In the genomic region with DNA sequence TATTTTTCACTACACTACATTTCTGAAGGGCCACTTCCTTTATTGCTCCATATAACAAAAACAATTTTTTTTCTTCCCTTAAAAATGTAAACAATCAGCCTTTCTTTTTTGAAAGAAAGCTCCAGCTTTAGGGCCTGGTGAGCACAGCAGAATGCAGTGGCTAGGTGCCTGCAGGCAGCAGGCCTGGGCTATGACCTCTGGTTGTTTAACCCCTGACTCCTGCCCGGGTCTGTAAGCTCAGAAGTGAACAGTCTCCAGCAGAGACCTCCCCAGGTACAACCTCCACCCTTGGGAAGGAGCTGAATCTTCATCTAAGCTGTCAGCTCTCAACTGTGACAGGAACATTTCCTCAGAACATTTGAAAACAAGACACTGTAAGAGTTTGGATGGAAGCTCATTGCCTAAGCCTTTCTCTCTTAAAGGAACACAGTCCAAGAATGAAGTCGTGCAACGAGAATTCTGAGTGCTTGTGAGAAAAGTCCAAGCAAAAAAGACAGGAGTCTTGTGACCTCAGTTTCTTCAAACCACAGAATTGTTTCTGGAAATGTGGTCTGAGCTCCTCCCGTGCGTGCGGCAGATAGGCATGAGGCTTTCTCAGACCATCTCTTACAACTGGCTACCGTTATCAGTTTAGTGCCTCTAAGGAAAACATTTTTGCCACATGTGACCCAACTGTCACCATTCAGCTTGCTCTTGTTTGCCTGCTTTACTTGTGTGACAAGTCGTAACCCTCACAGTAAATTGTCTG, we compare ENCODE assay signal across 16 mouse cellular contexts. TPM values are rescaled to one million over a fixed set of nuclear protein-coding genes. Genes with fewer than 3 reads are reported as not detected.
DNase-seq lines count a peak whose midpoint lies in the region; ATAC-seq and TF ChIP-seq lines count a peak whose summit lies in the region.
"Had no signal": no experiment of that assay in that cellular context is flagged by ENCODE, and none has a peak within 500 bp of the region (broad histone marks: within the 10 kb centered on the region; RNA-seq: fewer than 3 reads in every experiment).

No protein-coding gene starts in this region.

- H3K36me3 ChIP-seq in liver, postnatal 0 days (replicated peaks; ENCODE audit: insufficient read depth, low read length), result no peaks in the 10 kb centered on the region
- no peaks in the 10 kb centered on the region for H3K36me3 ChIP-seq in forebrain, embryonic 10.5 days (replicated peaks)
- H3K36me3 ChIP-seq: forebrain, embryonic 12.5 days; heart, embryonic 15.5 days; hindbrain, embryonic 12.5 days; intestine, embryonic 15.5 days; limb, embryonic 15.5 days; neural tube, embryonic 13.5 days had no signal

- no peaks in the 10 kb centered on the region; the same call in 1 of the 2 replicates for H3K4me1 ChIP-seq in liver, postnatal 0 days (ENCODE audit: insufficient read depth)
- no peaks in the 10 kb centered on the region for H3K4me1 ChIP-seq in forebrain, embryonic 10.5 days
- H3K4me1 ChIP-seq: forebrain, embryonic 12.5 days; heart, embryonic 15.5 days; hindbrain, embryonic 12.5 days; intestine, embryonic 15.5 days; limb, embryonic 15.5 days; neural tube, embryonic 13.5 days had no signal

- TF ChIP-seq EP300 in liver, postnatal 0 days (IDR thresholded peaks at IDR 0.05; ENCODE audit: low read depth), result peak; percentile 84

- 0 out of 2 replicates have a peak overlapping the region, but pooled peaks have one; percentile 32 for H3K27ac ChIP-seq in liver, postnatal 0 days (ENCODE audit: low read depth)
- H3K27ac ChIP-seq in forebrain, embryonic 10.5 days, result no peak overlapping the region
- H3K27ac ChIP-seq: forebrain, embryonic 12.5 days; heart, embryonic 15.5 days; hindbrain, embryonic 12.5 days; intestine, embryonic 15.5 days; kidney, postnatal 0 days; limb, embryonic 15.5 days; neural tube, embryonic 13.5 days had no signal

- H3K4me2 ChIP-seq in liver, postnatal 0 days (ENCODE audit: low read depth, low read length), result no peak overlapping the region
- H3K4me2 ChIP-seq: forebrain, embryonic 12.5 days; heart, embryonic 15.5 days; hindbrain, embryonic 12.5 days; intestine, embryonic 15.5 days; limb, embryonic 15.5 days; neural tube, embryonic 13.5 days had no signal

- no peaks in the 10 kb centered on the region for H3K9me3 ChIP-seq in liver, postnatal 0 days (ENCODE audit: low read length)
- no peaks in the 10 kb centered on the region; the same call in 1 of the 2 replicates for H3K9me3 ChIP-seq in forebrain, embryonic 10.5 days
- H3K9me3 ChIP-seq: forebrain, embryonic 12.5 days; heart, embryonic 15.5 days; hindbrain, embryonic 12.5 days; intestine, embryonic 15.5 days; limb, embryonic 15.5 days; neural tube, embryonic 13.5 days had no signal

- TF ChIP-seq CTCF in liver, postnatal 0 days (IDR thresholded peaks at IDR 0.05; ENCODE audit: low read depth), result no peak

- DNase-seq in embryo, embryonic 10.5 days (ENCODE audit: low spot score), result peak; percentile 8
- no peak for DNase-seq in embryo, embryonic 9.5 days (ENCODE audit: extremely low spot score)
- DNase-seq in MEL-GATA-1-ER (ENCODE audit: extremely low read depth, low read depth), result peak; percentile 85
- DNase-seq in liver, postnatal 0 days, result no peak
- DNase-seq in kidney, postnatal 10 days, result no peak
- DNase-seq in forebrain, embryonic 10.5 days (ENCODE audit: extremely low spot score, low spot score), result no peak
- DNase-seq in frontal cortex, adult 2 months (ENCODE audit: extremely low spot score in 1 of 2, low spot score in 1 of 2), result no peak

- H3K9ac ChIP-seq in liver, postnatal 0 days (replicated peaks), result no peak overlapping the region
- H3K9ac ChIP-seq: forebrain, embryonic 12.5 days; heart, embryonic 15.5 days; hindbrain, embryonic 12.5 days; intestine, embryonic 15.5 days; limb, embryonic 15.5 days; neural tube, embryonic 13.5 days had no signal

- H3K27me3 ChIP-seq in liver, postnatal 0 days (ENCODE audit: insufficient read depth, low read length), result no peaks in the 10 kb centered on the region
- no peaks in the 10 kb centered on the region for H3K27me3 ChIP-seq in forebrain, embryonic 10.5 days (ENCODE audit: poor library complexity, severe bottlenecking)
- H3K27me3 ChIP-seq: forebrain, embryonic 12.5 days; heart, embryonic 15.5 days; hindbrain, embryonic 12.5 days; intestine, embryonic 15.5 days; limb, embryonic 15.5 days; neural tube, embryonic 13.5 days had no signal

- H3K4me3 ChIP-seq in liver, postnatal 0 days (ENCODE audit: low read depth, low read length), result no peak overlapping the region
- H3K4me3 ChIP-seq in forebrain, embryonic 10.5 days, result no peak overlapping the region
- H3K4me3 ChIP-seq: forebrain, embryonic 12.5 days; heart, embryonic 15.5 days; hindbrain, embryonic 12.5 days; intestine, embryonic 15.5 days; limb, embryonic 15.5 days; neural tube, embryonic 13.5 days had no signal

- 46% methylated on average over 8 of the region's 8 CpGs for WGBS in liver, postnatal 0 days (ENCODE audit: insufficient replicate concordance)
- 72% methylated on average over 8 of the region's 8 CpGs for WGBS in forebrain, embryonic 10.5 days

- ATAC-seq in erythroblast, adult 5-6 weeks (replicated peaks; ENCODE audit: low FRiP score, poor library complexity, severe bottlenecking), result peak; percentile 60; the same call in 1 of the 2 replicates
- peak; percentile 47 for ATAC-seq in liver, postnatal 0 days
- ATAC-seq: intestine, embryonic 15.5 days had no signal

RNA-seq across cellular contexts. Expression of gene Bbs12, which starts 8.8 kb away (rescaled TPM):
- 0.77 TPM in 1 of 2 replicates, not detected in the other for total RNA-seq in erythroblast, adult 5-6 weeks (2015; ENCODE audit: low replicate concordance)
- total RNA-seq in erythroblast, adult 5-6 weeks (2017; ENCODE audit: low replicate concordance), result 0.56 and 0.68 TPM in 2 replicates
- 1.4 and 1.5 TPM in 2 replicates for polyA plus RNA-seq in liver, postnatal 0 days (2015; fragmentation: Nextera tagmentation; extraction: Ambion mirVana)
- polyA plus RNA-seq in forebrain, embryonic 10.5 days (2016; fragmentation: Nextera tagmentation; extraction: Ambion mirVana), result 9.8 and 10.2 TPM in 2 replicates
- polyA plus RNA-seq in frontal cortex, adult 2 months (2012; rRNA removed), result 2.7 and 2.9 TPM in 2 replicates

RNA-seq across cellular contexts. Expression of gene Cetn4, which starts 8.9 kb away (rescaled TPM):
- 1.3 TPM in 1 of 2 replicates, not detected in the other for total RNA-seq in erythroblast, adult 5-6 weeks (2015; ENCODE audit: low replicate concordance)
- total RNA-seq in erythroblast, adult 5-6 weeks (2017; ENCODE audit: low replicate concordance), result 0.98 and 3.8 TPM in 2 replicates
- polyA plus RNA-seq in liver, postnatal 0 days (2015; fragmentation: Nextera tagmentation; extraction: Ambion mirVana), result 1.3 TPM in 2 replicates
- 2.4 and 2.7 TPM in 2 replicates for polyA plus RNA-seq in forebrain, embryonic 10.5 days (2016; fragmentation: Nextera tagmentation; extraction: Ambion mirVana)
- polyA plus RNA-seq in frontal cortex, adult 2 months (2012; rRNA removed), result 12.0 and 12.2 TPM in 2 replicates
- total RNA-seq: monocyte, adult 5-6 weeks had no signal

RNA-seq across cellular contexts. Expression of gene Fgf2, which starts 44.6 kb away (rescaled TPM):
- not detected in 2 replicates for total RNA-seq in erythroblast, adult 5-6 weeks (2015; ENCODE audit: low replicate concordance)
- not detected in 2 replicates for total RNA-seq in erythroblast, adult 5-6 weeks (2017; ENCODE audit: low replicate concordance)
- polyA plus RNA-seq in liver, postnatal 0 days (2015; fragmentation: Nextera tagmentation; extraction: Ambion mirVana), result 0.26 and 0.29 TPM in 2 replicates
- 0.36 and 0.80 TPM in 2 replicates for polyA plus RNA-seq in forebrain, embryonic 10.5 days (2016; fragmentation: Nextera tagmentation; extraction: Ambion mirVana)
- 3.2 TPM in 2 replicates for polyA plus RNA-seq in frontal cortex, adult 2 months (2012; rRNA removed)

Comparison
In these comparisons a context has a peak if more than half of its experiments do, and no peak if none do; other contexts are left out.
1. DNase-seq: peak in embryo, embryonic 10.5 days (single experiment) and MEL-GATA-1-ER (single experiment); none in embryo, embryonic 9.5 days (single experiment), liver, postnatal 0 days (single experiment), kidney, postnatal 10 days (single experiment), forebrain, embryonic 10.5 days (single experiment) and frontal cortex, adult 2 months (0 of 2).